Mouse (Mus musculus) CH12.LX (cell line): ENCODE results near the gene Exoc3l4. TPM values are rescaled to one million over a fixed set of nuclear protein-coding genes. Genes with fewer than 3 reads are reported as not detected.

Experiments used
- DNase-seq: peaks from one replicate; pipeline ENCODE4 v3.0.0-alpha.2; 2013; ENCODE audit errors: extremely low read depth
- H3K27ac ChIP-seq: 2 replicates; pipeline ENCODE4 v1.5.1; 2012; ENCODE audit warnings: low read depth, mild to moderate bottlenecking, control low read depth, moderate library complexity; ENCODE audit not compliant: insufficient read depth
- H3K27me3 ChIP-seq: replicated peaks from 2 replicates; pipeline ENCODE3; 2012; ENCODE audit warnings: inconsistent platforms
- H3K36me3 ChIP-seq, 2 experiments: replicated peaks in 1 of 2; 2 replicates each; pipeline versions ENCODE3 to v1.6.1; 2012; ENCODE audit warnings: inconsistent platforms in 1 of 2, low read length in 1 of 2, mild to moderate bottlenecking in 1 of 2, mixed read lengths in 1 of 2, moderate library complexity in 1 of 2; ENCODE audit not compliant: control insufficient read depth in 1 of 2, insufficient read depth in 1 of 2
- H3K4me1 ChIP-seq, 2 experiments: 2 replicates each; pipeline ENCODE4 v1.6.1; 2012; ENCODE audit warnings: inconsistent platforms in 1 of 2, moderate library complexity in 1 of 2; ENCODE audit not compliant: insufficient read depth in 2 of 2, control insufficient read depth in 1 of 2
- H3K4me2 ChIP-seq: 2 replicates; pipeline ENCODE4 v1.6.1; 2012; ENCODE audit warnings: low read depth, mild to moderate bottlenecking, control low read depth; ENCODE audit not compliant: poor library complexity, insufficient read depth, severe bottlenecking
- H3K4me3 ChIP-seq, 3 experiments: fragments of 150-350 bp in 1 of 3; sonication (generic) in 1 of 3; replicated peaks in 1 of 3; 2 replicates each; pipeline versions ENCODE3 to v1.5.1; 2011 to 2012; ENCODE audit warnings: low read depth in 2 of 3, low read length in 2 of 3, mild to moderate bottlenecking in 2 of 3, moderate library complexity in 2 of 3, control low read depth in 1 of 3, improper control_type of control experiment in 1 of 3, inconsistent platforms in 1 of 3, mixed read lengths in 1 of 3; ENCODE audit not compliant: poor library complexity in 1 of 3
- H3K79me2 ChIP-seq: replicated peaks from 2 replicates; pipeline ENCODE4 v1.6.1; 2012; ENCODE audit warnings: mild to moderate bottlenecking, moderate library complexity; ENCODE audit not compliant: control insufficient read depth, poor library complexity, insufficient read depth, severe bottlenecking; ENCODE audit errors: extremely low read depth
- H3K9ac ChIP-seq: 2 replicates; pipeline ENCODE4 v1.6.1; 2012; ENCODE audit warnings: low read depth, mild to moderate bottlenecking, control low read depth, moderate library complexity; ENCODE audit not compliant: insufficient read depth
- H3K9me3 ChIP-seq: replicated peaks from 2 replicates; pipeline ENCODE3; 2012; ENCODE audit warnings: low read length, inconsistent platforms, mixed read lengths
- CHD1 ChIP-seq: IDR thresholded peaks from 2 replicates; pipeline ENCODE4 v1.6.1; 2012; ENCODE audit warnings: low read depth, low read length, improper control_type of control experiment, inconsistent platforms
- CHD2 ChIP-seq: IDR thresholded peaks from 2 replicates; pipeline ENCODE4 v1.6.1; 2011; ENCODE audit warnings: low read length, improper control_type of control experiment
- CTCF ChIP-seq, 2 experiments: IDR thresholded peaks in 1 of 2; conservative IDR thresholded peaks in 1 of 2; 2 replicates each; pipeline ENCODE4 v1.5.1; 2011 to 2012; ENCODE audit warnings: low read depth in 2 of 2, low read length in 2 of 2, improper control_type of control experiment in 1 of 2, inconsistent platforms in 1 of 2, mild to moderate bottlenecking in 1 of 2, moderate library complexity in 1 of 2
- E2F4 ChIP-seq: IDR thresholded peaks from 2 replicates; pipeline ENCODE4 v1.6.1; 2011; ENCODE audit warnings: low read depth, low read length, improper control_type of control experiment; ENCODE audit not compliant: insufficient replicate concordance
- ELF1 ChIP-seq: IDR thresholded peaks from 2 replicates; pipeline ENCODE4 v1.6.1; 2014; ENCODE audit warnings: low read depth, mild to moderate bottlenecking, inconsistent platforms, low read length, improper control_type of control experiment
- EP300 ChIP-seq: IDR thresholded peaks from 2 replicates; pipeline ENCODE4 v1.6.1; 2011; ENCODE audit warnings: low read length, improper control_type of control experiment
- ETS1 ChIP-seq: conservative IDR thresholded peaks from 2 replicates; pipeline ENCODE4 v1.6.1; 2012; ENCODE audit warnings: low read depth, mild to moderate bottlenecking, inconsistent platforms, low read length, improper control_type of control experiment, moderate library complexity
- IRF4 ChIP-seq: IDR thresholded peaks from 2 replicates; pipeline ENCODE4 v1.6.1; 2014; ENCODE audit warnings: low read depth, mild to moderate bottlenecking, inconsistent platforms, low read length, improper control_type of control experiment
- JUN ChIP-seq: IDR thresholded peaks from 2 replicates; pipeline ENCODE4 v1.6.1; 2011; ENCODE audit warnings: low read depth, mild to moderate bottlenecking, low read length, improper control_type of control experiment, moderate library complexity; ENCODE audit not compliant: insufficient read depth
- KAT2A ChIP-seq: IDR thresholded peaks from 2 replicates; pipeline ENCODE4 v1.6.1; 2012; ENCODE audit warnings: low read length, improper control_type of control experiment, inconsistent platforms; ENCODE audit not compliant: insufficient replicate concordance
- MAFK ChIP-seq: IDR thresholded peaks from 2 replicates; pipeline ENCODE4 v1.6.1; 2011; ENCODE audit warnings: low read length, improper control_type of control experiment; ENCODE audit not compliant: insufficient replicate concordance
- MAZ ChIP-seq: IDR thresholded peaks from 2 replicates; pipeline ENCODE4 v1.6.1; 2012; ENCODE audit warnings: low read depth, mild to moderate bottlenecking, inconsistent platforms, low read length, improper control_type of control experiment, moderate library complexity
- MXI1 ChIP-seq: IDR thresholded peaks from 2 replicates; pipeline ENCODE4 v1.6.1; 2011; ENCODE audit warnings: mild to moderate bottlenecking, low read depth, low read length, improper control_type of control experiment
- MYC ChIP-seq: IDR thresholded peaks from 2 replicates; pipeline ENCODE4 v1.6.1; 2011; ENCODE audit warnings: low read depth, mild to moderate bottlenecking, improper control_type of control experiment, low read length
- NELFE ChIP-seq: IDR thresholded peaks from 2 replicates; pipeline ENCODE4 v1.6.1; 2011; ENCODE audit warnings: low read depth, low read length, improper control_type of control experiment
- NRF1 ChIP-seq: IDR thresholded peaks from 2 replicates; pipeline ENCODE4 v1.6.1; 2014; ENCODE audit warnings: low read depth, mild to moderate bottlenecking, inconsistent platforms, low read length, improper control_type of control experiment, moderate library complexity
- PAX5 ChIP-seq: IDR thresholded peaks from 2 replicates; pipeline ENCODE4 v1.6.1; 2012; ENCODE audit warnings: low read length, inconsistent platforms, mixed read lengths
- POLR2A ChIP-seq: IDR thresholded peaks from 2 replicates; pipeline ENCODE4 v1.6.1; 2011; ENCODE audit warnings: low read depth, mild to moderate bottlenecking, improper control_type of control experiment, low read length
- RAD21 ChIP-seq: IDR thresholded peaks from 2 replicates; pipeline ENCODE4 v1.6.1; 2011; ENCODE audit warnings: low read depth, mild to moderate bottlenecking, low read length, improper control_type of control experiment, moderate library complexity
- RCOR1 ChIP-seq: conservative IDR thresholded peaks from 2 replicates; pipeline ENCODE4 v1.6.1; 2012; ENCODE audit warnings: low read depth, mild to moderate bottlenecking, inconsistent platforms, low read length, improper control_type of control experiment
- SIN3A ChIP-seq: IDR thresholded peaks from 2 replicates; pipeline ENCODE4 v1.6.1; 2012; ENCODE audit warnings: low read length, improper control_type of control experiment, inconsistent platforms
- SMC3 ChIP-seq: IDR thresholded peaks from 2 replicates; pipeline ENCODE4 v1.6.1; 2011; ENCODE audit warnings: low read depth, low read length, improper control_type of control experiment
- TBP ChIP-seq: conservative IDR thresholded peaks from 2 replicates; pipeline ENCODE4 v1.6.1; 2011; ENCODE audit warnings: low read depth, low read length, improper control_type of control experiment
- TCF12 ChIP-seq: IDR thresholded peaks from 2 replicates; pipeline ENCODE4 v1.6.1; 2014; ENCODE audit warnings: low read depth, mild to moderate bottlenecking, inconsistent platforms, low read length, improper control_type of control experiment
- USF1 ChIP-seq: IDR thresholded peaks from 2 replicates; pipeline ENCODE4 v1.6.1; 2014; ENCODE audit warnings: low read depth, mild to moderate bottlenecking, inconsistent platforms, low read length, improper control_type of control experiment
- USF2 ChIP-seq: conservative IDR thresholded peaks from 2 replicates; pipeline ENCODE4 v1.6.1; 2011; ENCODE audit warnings: low read depth, low read length, improper control_type of control experiment
- ZC3H11A ChIP-seq: IDR thresholded peaks from 2 replicates; pipeline ENCODE4 v1.6.1; 2012; ENCODE audit warnings: low read depth, mild to moderate bottlenecking, inconsistent platforms, low read length, improper control_type of control experiment
- ZMIZ1 ChIP-seq: IDR thresholded peaks from 2 replicates; pipeline ENCODE4 v1.6.1; 2012; ENCODE audit warnings: low read depth, mild to moderate bottlenecking, inconsistent platforms, low read length, improper control_type of control experiment
- dilution Hi-C: fragments of 300-500 bp; cut with MboI; formaldehyde crosslinking; loops from 2 replicates; pipeline ENCODE4 v1.14.3; 2020; ENCODE audit warnings: low sequenced_read_pairs; ENCODE audit not compliant: extremely low pct_unique_long_range_greater_than_20kb, extremely low pct_ligation_motif_present
- in situ Hi-C: fragments of 300-500 bp; cut with MboI; formaldehyde crosslinking; loops from 3 replicates; pipeline ENCODE4 v1.14.3; 2019; ENCODE audit warnings: low sequenced_read_pairs, low pct_ligation_motif_present, low pct_unique_long_range_greater_than_20kb, mixed read lengths
- polyA plus RNA-seq: library from polyadenylated mRNA; unstranded; fragments of >175 nt; gene quantifications from 2 replicates; pipeline ENCODE4 v1.2.1, GENCODE M21; 2012; ENCODE audit warnings: low read depth; ENCODE audit not compliant: insufficient read length
- total RNA-seq, 2 experiments: library from RNA; depleted of rRNA; stranded (reverse); fragments of 300-350 nt in 1 of 2; fragments of >200 nt in 1 of 2; gene quantifications; 2 replicates each; pipeline ENCODE4 v1.2.3; 2012 to 2014

Exoc3l4 gene
- total and polyA plus RNA-seq, 3 experiments, result 0.81 to 1.2 (median 0.85) TPM

- dilution Hi-C loops, result no loop called here
- Histone ChIP-seq H3K27ac (no peak overlapping the region), H3K79me2 (no peaks in the 10 kb centered on the region), H3K9ac (no peak overlapping the region), H3K4me3 (no peak overlapping the region), H3K9me3 (peaks cover 16% of the 10 kb centered on the region), H3K36me3 (no peaks in the 10 kb centered on the region), H3K4me1 (peaks cover 6 to 28% of the 10 kb centered on the region in 2 experiments), H3K27me3 (peaks cover 65% of the 10 kb centered on the region), H3K4me2 (0 out of 2 replicates have a peak overlapping the region, but pooled peaks have one; percentile 32)
- in situ Hi-C loops, result loop anchor here (5.0 kb wide), 1 partner anchor 37 kb away; no protein-coding TSS in a partner anchor
- peak; percentile 72 for DNase-seq
- TF ChIP-seq ZC3H11A (peak; percentile 50), SMC3 (peak; percentile 83), CHD1 (no peak), USF1 (no peak), RAD21 (peak; percentile 80), NELFE (peak; percentile 19; the same call in 1 of the 2 replicates), IRF4 (0 out of 2 replicates have a peak, but pooled peaks have one; percentile 22), CTCF (conservative IDR thresholded peaks at IDR 0.05 in 1 of 2, IDR thresholded peaks at IDR 0.05 in 1 of 2; ENCODE audit: low read depth in 2 of 2, low read length in 2 of 2) (peak; percentile 54 to 95), SIN3A (no peak), ELF1 (no peak), ETS1 (no peak), MAFK (no peak)
Measured at GRCm38 (mm10) chr12:111425258-111425657, 8.4 kb downstream of the Exoc3l4 start.

- dilution Hi-C loops, result no loop called here
- in situ Hi-C loops, result loop anchor here (5.0 kb wide), 1 partner anchor 36 kb away; no protein-coding TSS in a partner anchor
- Histone ChIP-seq H3K27ac (no peak overlapping the region), H3K9me3 (peaks cover 16% of the 10 kb centered on the region), H3K9ac (no peak overlapping the region), H3K36me3 (no peaks in the 10 kb centered on the region), H3K4me1 (peaks cover 7 to 35% of the 10 kb centered on the region in 2 experiments), H3K79me2 (no peaks in the 10 kb centered on the region), H3K27me3 (peaks cover 68% of the 10 kb centered on the region), H3K4me3 (no peak overlapping the region), H3K4me2 (peak overlapping the region; percentile 25; the same call in 1 of the 2 replicates)
- peak; percentile 76 for DNase-seq
- no peak for TF ChIP-seq EP300
- TF ChIP-seq CHD2, result no peak
- no peak for TF ChIP-seq MYC
- no peak; the same call in 1 of the 2 replicates for TF ChIP-seq ELF1
- no peak for TF ChIP-seq MXI1
- TF ChIP-seq RCOR1, result no peak
- TF ChIP-seq IRF4, result 0 out of 2 replicates have a peak, but pooled peaks have one; percentile 23
- TF ChIP-seq POLR2A, result no peak
- TF ChIP-seq KAT2A, result no peak
- no peak for TF ChIP-seq JUN
- TF ChIP-seq TBP, result no peak
- TF ChIP-seq SMC3, result peak; percentile 98
- no peak for TF ChIP-seq PAX5
- no peak for TF ChIP-seq MAZ
- TF ChIP-seq CTCF (conservative IDR thresholded peaks at IDR 0.05 in 1 of 2, IDR thresholded peaks at IDR 0.05 in 1 of 2; ENCODE audit: low read depth in 2 of 2, low read length in 2 of 2), result peak; percentile 59 to 99
- TF ChIP-seq NRF1, result peak; percentile 56
- no peak for TF ChIP-seq USF2
- no peak for TF ChIP-seq E2F4
- TF ChIP-seq MAFK, result no peak
- no peak for TF ChIP-seq ZMIZ1
- peak; percentile 96 for TF ChIP-seq RAD21
- peak; percentile 86 for TF ChIP-seq ZC3H11A
- TF ChIP-seq TCF12, result no peak
Measured at GRCm38 (mm10) chr12:111425789-111426460, 9.1 kb downstream of the Exoc3l4 start.
